Mouse (Mus musculus): ENCODE measurements around the gene Sec61a2. TPM values are rescaled to one million over a fixed set of nuclear protein-coding genes. Genes with fewer than 3 reads are reported as not detected.

Sec61a2 gene
- total and polyA plus RNA-seq, 3 experiments = 20.8 to 53.5 (median 44.6) TPM

DNA sequence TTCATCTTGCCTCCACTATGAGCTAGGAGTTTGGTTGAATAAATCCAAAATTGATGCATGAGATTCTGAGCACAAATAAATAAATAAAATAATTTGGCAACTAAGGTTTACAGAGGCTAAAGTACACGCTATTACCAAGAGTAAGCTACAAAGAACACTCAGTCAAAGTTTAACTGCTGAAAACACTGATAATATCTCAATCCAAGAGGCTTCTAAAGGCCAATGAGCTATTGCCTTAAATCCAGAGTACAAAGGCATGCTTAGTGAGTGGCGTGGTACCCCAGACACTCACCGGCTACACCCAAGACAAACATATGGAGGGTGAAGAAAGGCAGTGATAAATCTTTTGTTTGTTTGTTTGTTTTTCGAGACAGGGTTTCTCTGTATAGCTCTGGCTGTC lies 41.3 kb upstream of the Sec61a2 start:
- Histone ChIP-seq H3K36me3 (replicated peaks in 1 of 2; ENCODE audit: control insufficient read depth in 1 of 2, insufficient read depth in 1 of 2, low read length in 1 of 2) (no peaks in the 10 kb centered on the region), H3K9me3 (replicated peaks; ENCODE audit: low read length) (no peaks in the 10 kb centered on the region), H3K27me3 (replicated peaks) (no peaks in the 10 kb centered on the region), H3K4me2 (ENCODE audit: insufficient read depth, low read depth, poor library complexity, severe bottlenecking) (no peak overlapping the region), H3K79me2 (replicated peaks; ENCODE audit: control insufficient read depth, extremely low read depth, insufficient read depth, poor library complexity, severe bottlenecking) (no peaks in the 10 kb centered on the region), H3K4me1 (ENCODE audit: control insufficient read depth in 1 of 2, insufficient read depth in 2 of 2) (peaks cover 10 to 13% of the 10 kb centered on the region in 2 experiments), H3K4me3 (replicated peaks in 1 of 3; ENCODE audit: low read depth in 2 of 3, low read length in 2 of 3, poor library complexity in 1 of 3) (no peak overlapping the region), H3K9ac (ENCODE audit: insufficient read depth, low read depth) (no peak overlapping the region), H3K27ac (ENCODE audit: insufficient read depth, low read depth) (no peak overlapping the region)
- no peak for DNase-seq (ENCODE audit: extremely low read depth)
- dilution Hi-C loops (cut with MboI; ENCODE audit: extremely low pct_ligation_motif_present, extremely low pct_unique_long_range_greater_than_20kb, low sequenced_read_pairs) = no loop called here
- TF ChIP-seq USF1 (IDR thresholded peaks at IDR 0.05; ENCODE audit: low read depth, low read length) = no peak
- TF ChIP-seq E2F4 (IDR thresholded peaks at IDR 0.05; ENCODE audit: insufficient replicate concordance, low read depth, low read length) = no peak
- TF ChIP-seq ELF1 (IDR thresholded peaks at IDR 0.05; ENCODE audit: low read depth, low read length) = no peak
- no peak for TF ChIP-seq CTCF (conservative IDR thresholded peaks at IDR 0.05 in 1 of 2, IDR thresholded peaks at IDR 0.05 in 1 of 2; ENCODE audit: low read depth in 2 of 2, low read length in 2 of 2)
- TF ChIP-seq ZMIZ1 (IDR thresholded peaks at IDR 0.05; ENCODE audit: low read depth, low read length) = no peak
- no peak for TF ChIP-seq MEF2A (IDR thresholded peaks at IDR 0.05; ENCODE audit: borderline replicate concordance, low read depth, low read length)
- no peak for TF ChIP-seq JUND (conservative IDR thresholded peaks at IDR 0.05; ENCODE audit: low read depth, low read length)
- TF ChIP-seq EP300 (IDR thresholded peaks at IDR 0.05; ENCODE audit: low read length) = no peak
- TF ChIP-seq UBTF (IDR thresholded peaks at IDR 0.05; ENCODE audit: low read depth, low read length) = no peak
- TF ChIP-seq MYC (IDR thresholded peaks at IDR 0.05; ENCODE audit: low read depth, low read length) = no peak
- no peak for TF ChIP-seq ETS1 (conservative IDR thresholded peaks at IDR 0.05; ENCODE audit: low read depth, low read length)
- TF ChIP-seq IRF4 (IDR thresholded peaks at IDR 0.05; ENCODE audit: low read depth, low read length) = no peak
- no peak for TF ChIP-seq CHD2 (IDR thresholded peaks at IDR 0.05; ENCODE audit: low read length)
- in situ Hi-C loops (cut with MboI; ENCODE audit: low pct_ligation_motif_present, low pct_unique_long_range_greater_than_20kb, low sequenced_read_pairs) = no loop called here

DNA sequence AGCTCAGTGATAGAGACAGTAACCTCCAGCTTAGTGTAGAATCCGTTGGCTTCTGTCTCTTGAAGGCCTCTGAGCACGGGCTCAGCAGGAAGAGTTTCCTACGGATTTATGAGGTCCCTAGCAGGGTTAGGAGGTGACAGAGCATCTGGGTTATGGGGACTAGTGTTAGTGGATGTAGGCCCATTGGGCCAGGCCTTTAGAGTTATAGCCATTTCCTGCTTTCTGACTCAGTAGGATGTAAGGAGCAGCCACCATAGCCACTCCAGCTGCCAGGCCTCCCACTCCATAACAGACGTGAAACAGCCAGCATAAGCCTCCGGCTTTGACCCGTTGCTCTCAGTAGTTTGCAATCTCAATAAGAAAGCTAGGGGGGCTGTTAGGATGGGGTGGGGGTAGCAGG lies 40.8 kb upstream of the Sec61a2 start:
- TF ChIP-seq E2F4 (IDR thresholded peaks at IDR 0.05; ENCODE audit: insufficient replicate concordance, low read depth, low read length) = no peak
- TF ChIP-seq EP300 (IDR thresholded peaks at IDR 0.05; ENCODE audit: low read length) = no peak
- TF ChIP-seq SMC3 (IDR thresholded peaks at IDR 0.05; ENCODE audit: low read depth, low read length) = no peak
- no peak for TF ChIP-seq CHD1 (IDR thresholded peaks at IDR 0.05; ENCODE audit: low read depth, low read length)
- no peak for TF ChIP-seq UBTF (IDR thresholded peaks at IDR 0.05; ENCODE audit: low read depth, low read length)
- TF ChIP-seq ELF1 (IDR thresholded peaks at IDR 0.05; ENCODE audit: low read depth, low read length) = no peak
- TF ChIP-seq GABPA (IDR thresholded peaks at IDR 0.05; ENCODE audit: insufficient replicate concordance, low read depth, low read length) = no peak
- DNase-seq (ENCODE audit: extremely low read depth) = no peak
- no peak overlapping the region for H3K4me2 ChIP-seq (ENCODE audit: insufficient read depth, low read depth, poor library complexity, severe bottlenecking)
- peaks cover 14 to 17% of the 10 kb centered on the region in 2 experiments for H3K4me1 ChIP-seq (ENCODE audit: control insufficient read depth in 1 of 2, insufficient read depth in 2 of 2)
- no peak overlapping the region for H3K4me3 ChIP-seq (replicated peaks in 1 of 3; ENCODE audit: low read depth in 2 of 3, low read length in 2 of 3, poor library complexity in 1 of 3)
- in situ Hi-C loops (cut with MboI; ENCODE audit: low pct_ligation_motif_present, low pct_unique_long_range_greater_than_20kb, low sequenced_read_pairs) (no loop called here), dilution Hi-C loops (cut with MboI; ENCODE audit: extremely low pct_ligation_motif_present, extremely low pct_unique_long_range_greater_than_20kb, low sequenced_read_pairs) (no loop called here)
- H3K27me3 ChIP-seq (replicated peaks) = no peaks in the 10 kb centered on the region
- no peaks in the 10 kb centered on the region for H3K9me3 ChIP-seq (replicated peaks; ENCODE audit: low read length)
- no peaks in the 10 kb centered on the region for H3K79me2 ChIP-seq (replicated peaks; ENCODE audit: control insufficient read depth, extremely low read depth, insufficient read depth, poor library complexity, severe bottlenecking)
- H3K36me3 ChIP-seq (replicated peaks in 1 of 2; ENCODE audit: control insufficient read depth in 1 of 2, insufficient read depth in 1 of 2, low read length in 1 of 2) = no peaks in the 10 kb centered on the region
- no peak overlapping the region for H3K27ac ChIP-seq (ENCODE audit: insufficient read depth, low read depth)
- H3K9ac ChIP-seq (ENCODE audit: insufficient read depth, low read depth) = no peak overlapping the region

Measured in CH12.LX (cell line).